Mouse (Mus musculus): Measurements from ENCODE around the gene Bak1.

DNA sequence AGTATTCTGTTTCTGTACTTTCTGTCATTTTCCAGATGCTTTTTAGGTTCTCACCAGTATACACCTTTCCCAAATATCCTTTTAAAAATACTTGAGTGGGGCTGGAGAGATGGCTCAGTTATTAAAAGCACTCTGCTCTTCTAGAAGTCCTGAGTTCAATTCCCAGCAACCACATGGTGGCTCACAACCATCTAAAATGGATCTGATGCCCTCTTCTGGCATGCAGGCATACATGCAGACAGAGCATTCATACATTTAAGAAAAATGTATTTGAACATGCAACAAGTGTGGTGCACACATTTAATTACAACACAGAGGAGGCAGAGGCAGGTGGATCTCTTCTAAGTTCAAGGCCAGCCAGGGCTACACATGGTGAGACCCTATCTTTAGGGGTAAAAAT, 53.4 kb downstream of the Bak1 start:
- TF ChIP-seq CTCF (IDR thresholded peaks at IDR 0.05; ENCODE audit: insufficient read depth, low read depth, low read length), result no peak
- no peak for TF ChIP-seq POLR2A (IDR thresholded peaks at IDR 0.05; ENCODE audit: insufficient read depth, low read depth, low read length)
